Mouse (Mus musculus): ENCODE measurements at regions not wholly inside any gene's neighbourhood (a gene's known extent, or its start where the extent isn't known, plus 50 kb on each side); places are given as distances from the start of the nearest gene placed in this dataset.

- TF ChIP-seq CTCF (conservative IDR thresholded peaks at IDR 0.05; ENCODE audit: insufficient read depth, insufficient read length, low read depth, low read length) (no peak), POLR2A (IDR thresholded peaks at IDR 0.05; ENCODE audit: low read depth, low read length) (no peak)
These were observed 272.6 kb downstream of the Cd47 start for GRCm38 (mm10) chr16:50072853-50073360.
